Mouse (Mus musculus) forebrain, embryonic 16.5 days (tissue): ENCODE measurements around the gene Gm6020. TPM values are rescaled to one million over a fixed set of nuclear protein-coding genes. Genes with fewer than 3 reads are reported as not detected.

ENCODE experiments used
- polyA plus RNA-seq: library from polyadenylated mRNA; unstranded; fragments of >200 nt; fragmentation: Nextera tagmentation; extraction: Ambion mirVana; gene quantifications from 2 replicates; pipeline ENCODE4 v1.2.1, GENCODE M21; 2015

The Gm6020 gene
- polyA plus RNA-seq, 1 experiment from 2014 or later, result not detected

Other genes with a start within 250 kb of the Gm6020 start
- 48.3 and 54.7 TPM in 2 replicates for gene Zfp950, start 43.0 kb upstream of the Gm6020 start, polyA plus RNA-seq
- not detected in 2 replicates for gene Gm7102, start 7.6 kb upstream of the Gm6020 start, polyA plus RNA-seq
- gene Csf2ra, start 44.5 kb downstream of the Gm6020 start, polyA plus RNA-seq, result 25.3 and 42.4 TPM in 2 replicates
- not detected in 2 replicates for gene Gm21060, start 113.2 kb downstream of the Gm6020 start, polyA plus RNA-seq